In the genomic region with DNA sequence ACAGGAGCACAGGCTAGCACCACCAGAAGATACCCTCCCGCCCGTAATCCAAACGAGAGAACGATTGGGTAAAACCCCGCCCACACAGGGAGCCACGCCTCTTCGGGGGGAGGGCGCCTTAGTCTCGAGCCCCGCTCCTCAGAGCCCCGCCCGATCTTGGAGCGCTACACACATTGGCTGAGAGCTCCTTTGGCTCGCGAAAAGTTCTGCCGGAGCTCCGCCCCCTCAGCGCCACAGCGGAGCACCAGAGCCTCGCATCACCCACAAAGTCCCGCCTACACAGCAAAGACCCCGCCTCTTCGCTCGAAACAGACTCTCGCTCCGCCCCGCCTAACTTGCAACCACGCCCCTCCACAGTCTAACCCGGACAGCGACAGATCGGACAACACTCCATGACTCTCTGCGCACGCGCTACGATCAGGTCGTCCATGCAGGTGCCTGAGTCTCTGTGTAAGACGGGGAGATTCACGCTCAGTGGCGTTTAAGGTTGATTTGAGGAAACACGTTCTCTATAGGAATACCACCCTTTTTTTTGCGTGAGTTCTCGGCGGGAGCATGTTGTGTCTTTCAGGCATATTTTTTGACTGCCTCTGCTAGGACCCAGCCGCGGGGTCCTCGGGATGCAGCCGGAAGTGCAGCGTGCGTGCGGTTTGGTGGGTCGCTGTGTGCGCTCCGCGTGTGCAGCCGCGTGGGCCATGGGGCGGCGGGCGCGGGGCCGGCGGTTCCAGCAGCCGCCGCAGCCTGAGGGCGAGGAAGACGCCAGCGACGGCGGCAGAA, we compare ENCODE assay signal across 8 mouse cellular contexts. TPM values are rescaled to one million over a fixed set of nuclear protein-coding genes. Genes with fewer than 3 reads are reported as not detected.
DNase-seq lines count a peak whose midpoint lies in the region; ATAC-seq and TF ChIP-seq lines count a peak whose summit lies in the region.

Gene Srd5a1 (minus strand): TSS at position 45 of the 777 bp plus-strand sequence.

- no peaks in the 10 kb centered on the region for H3K27me3 ChIP-seq in ES-Bruce4 (ENCODE audit: control insufficient read depth, insufficient read depth, low read length, poor library complexity, severe bottlenecking)
- no peaks in the 10 kb centered on the region for H3K27me3 ChIP-seq in forebrain, embryonic 13.5 days
- H3K27me3 ChIP-seq in liver, postnatal 0 days (ENCODE audit: insufficient read depth, low read length) = no peaks in the 10 kb centered on the region
- H3K27me3 ChIP-seq in neural tube, embryonic 14.5 days (ENCODE audit: control insufficient read depth, insufficient read depth, low read length) = no peaks in the 10 kb centered on the region

- H3K36me3 ChIP-seq in ES-Bruce4 (ENCODE audit: control insufficient read depth, insufficient read depth, low read length, poor library complexity, severe bottlenecking) = peaks cover 30% of the 10 kb centered on the region
- peaks cover 26% of the 10 kb centered on the region for H3K36me3 ChIP-seq in forebrain, embryonic 13.5 days (ENCODE audit: poor library complexity, severe bottlenecking)
- H3K36me3 ChIP-seq in liver, postnatal 0 days (replicated peaks; ENCODE audit: insufficient read depth, low read length) = peaks cover 25% of the 10 kb centered on the region
- H3K36me3 ChIP-seq in neural tube, embryonic 14.5 days (ENCODE audit: control insufficient read depth, insufficient read depth, low read length) = peaks cover 15% of the 10 kb centered on the region

- H3K9me3 ChIP-seq in ES-Bruce4 (replicated peaks; ENCODE audit: control insufficient read depth, insufficient read depth, low read length, poor library complexity, severe bottlenecking) = no peaks in the 10 kb centered on the region
- no peaks in the 10 kb centered on the region for H3K9me3 ChIP-seq in forebrain, embryonic 13.5 days (replicated peaks)
- no peaks in the 10 kb centered on the region for H3K9me3 ChIP-seq in liver, postnatal 0 days (ENCODE audit: low read length)
- no peaks in the 10 kb centered on the region for H3K9me3 ChIP-seq in neural tube, embryonic 14.5 days (ENCODE audit: control insufficient read depth, low read length)

- 0 out of 2 replicates have a peak, but pooled peaks have one; percentile 7 for TF ChIP-seq EP300 in ES-Bruce4 (IDR thresholded peaks at IDR 0.05; ENCODE audit: insufficient read depth, low read depth, low read length)
- TF ChIP-seq EP300 in liver, postnatal 0 days (IDR thresholded peaks at IDR 0.05; ENCODE audit: low read depth) = peak; percentile 91

- under 1% methylated on average over 69 of the region's 69 CpGs for WGBS in forebrain, embryonic 13.5 days
- under 1% methylated on average over 69 of the region's 69 CpGs for WGBS in large intestine, adult 2 months
- under 1% methylated on average over 69 of the region's 69 CpGs for WGBS in liver, postnatal 0 days (ENCODE audit: insufficient replicate concordance)
- WGBS in neural tube, embryonic 14.5 days = under 1% methylated on average over 69 of the region's 69 CpGs

- H3K9ac ChIP-seq in ES-Bruce4 (ENCODE audit: low read depth, poor library complexity, severe bottlenecking) = peak within 1 kb of the TSS; percentile 87
- peak within 1 kb of the TSS; percentile 83 for H3K9ac ChIP-seq in forebrain, embryonic 13.5 days
- H3K9ac ChIP-seq in liver, postnatal 0 days (replicated peaks) = peak within 1 kb of the TSS; percentile 91
- peak within 1 kb of the TSS; percentile 68 for H3K9ac ChIP-seq in neural tube, embryonic 14.5 days (replicated peaks; ENCODE audit: low read depth, low read length)

- H3K4me3 ChIP-seq in ES-Bruce4 (ENCODE audit: low read depth, low read length) = peak within 1 kb of the TSS; percentile 90
- peak within 1 kb of the TSS; percentile 97 for H3K4me3 ChIP-seq in forebrain, embryonic 13.5 days
- peak within 1 kb of the TSS; percentile 97 for H3K4me3 ChIP-seq in liver, postnatal 0 days (ENCODE audit: low read depth, low read length)
- peak within 1 kb of the TSS; percentile 85 for H3K4me3 ChIP-seq in neural tube, embryonic 14.5 days (ENCODE audit: low read depth, low read length)

- H3K27ac ChIP-seq in ES-Bruce4 (ENCODE audit: insufficient read depth, low read length) = no peak within 1 kb of the TSS
- H3K27ac ChIP-seq in forebrain, embryonic 13.5 days = peak within 1 kb of the TSS; percentile 44
- peak within 1 kb of the TSS; percentile 44 for H3K27ac ChIP-seq in liver, postnatal 0 days (ENCODE audit: low read depth)
- H3K27ac ChIP-seq in neural tube, embryonic 14.5 days (ENCODE audit: low read depth, low read length) = peak within 1 kb of the TSS; percentile 25

- peak within 1 kb of the TSS; percentile 88 for H3K4me2 ChIP-seq in forebrain, embryonic 13.5 days
- peak within 1 kb of the TSS; percentile 98 for H3K4me2 ChIP-seq in liver, postnatal 0 days (ENCODE audit: low read depth, low read length)
- H3K4me2 ChIP-seq in neural tube, embryonic 14.5 days (ENCODE audit: low read depth, low read length) = peak within 1 kb of the TSS; percentile 85

- no peak for TF ChIP-seq CTCF in ES-Bruce4 (IDR thresholded peaks at IDR 0.05; ENCODE audit: low read depth, low read length)
- no peak for TF ChIP-seq CTCF in liver, postnatal 0 days (IDR thresholded peaks at IDR 0.05; ENCODE audit: low read depth)

- peak; percentile 91 for ATAC-seq in cerebellum, adult (ENCODE audit: insufficient number of reproducible peaks, low FRiP score, low TSS enrichment)
- peak; percentile 98 for ATAC-seq in forebrain, embryonic 13.5 days
- peak; percentile 98 for ATAC-seq in liver, postnatal 0 days
- ATAC-seq in neural tube, embryonic 14.5 days (ENCODE audit: low read depth) = peak; percentile 98

- intact Hi-C loops in heart, postnatal 10 days (cut with DNase I) = loop anchor here (5.0 kb wide), 3 partner anchors 59 to 104 kb away; partner anchors contain the start of genes Nsun2 and Tent4a

- DNase-seq in heart, postnatal 10 days = peak; percentile 100
- DNase-seq in large intestine, adult 2 months (ENCODE audit: low read depth, low spot score) = peak; percentile 98
- peak; percentile 99 for DNase-seq in liver, postnatal 0 days
- peak; percentile 99 for DNase-seq in testis, postnatal 10 days (ENCODE audit: low spot score)

- peaks cover 2% of the 10 kb centered on the region for H3K4me1 ChIP-seq in ES-Bruce4 (ENCODE audit: control insufficient read depth, insufficient read depth, low read length)
- peaks cover 24% of the 10 kb centered on the region for H3K4me1 ChIP-seq in forebrain, embryonic 13.5 days
- peaks cover 16% of the 10 kb centered on the region for H3K4me1 ChIP-seq in liver, postnatal 0 days (ENCODE audit: insufficient read depth)
- peaks cover 11% of the 10 kb centered on the region; the same call in 1 of the 2 replicates for H3K4me1 ChIP-seq in neural tube, embryonic 14.5 days (ENCODE audit: control insufficient read depth, insufficient read depth, low read length)

- no peak for TF ChIP-seq POLR2A in ES-Bruce4 (IDR thresholded peaks at IDR 0.05; ENCODE audit: insufficient read depth, low read length)

RNA-seq across cellular contexts. Expression of gene Srd5a1, which starts in this region (rescaled TPM):
- polyA plus RNA-seq in ES-Bruce4 (2011; ENCODE audit: insufficient read depth, insufficient read length, low read depth, missing spikeins) = 7.3 and 7.4 TPM in 2 replicates
- polyA plus RNA-seq in forebrain, embryonic 13.5 days (2015; fragmentation: Nextera tagmentation; extraction: Ambion mirVana) = 25.4 and 31.6 TPM in 2 replicates
- 1 to 10 TPM; 2.4 to 2.5 TPM for total RNA-seq in heart, postnatal 10 days (2021)
- polyA plus RNA-seq in large intestine, adult 2 months (2012; rRNA removed) = 9.3 and 14.5 TPM in 2 replicates
- polyA plus RNA-seq in liver, postnatal 0 days (2015; fragmentation: Nextera tagmentation; extraction: Ambion mirVana) = 4.7 and 5.2 TPM in 2 replicates
- polyA plus RNA-seq in neural tube, embryonic 14.5 days (2014; fragmentation: Nextera tagmentation; extraction: Ambion mirVana) = 29.4 and 34.9 TPM in 2 replicates
